Mouse (Mus musculus) forebrain, embryonic 14.5 days (tissue): ENCODE results near the gene Slc1a3. TPM values are rescaled to one million over a fixed set of nuclear protein-coding genes. Genes with fewer than 3 reads are reported as not detected.

Source experiments
- ATAC-seq: fragments of 200-750 bp; cut with Nextera tagmentation; 2 replicates; pipeline ENCODE4 v1.8.0; 2017; ENCODE audit warnings: mild to moderate bottlenecking, moderate library complexity
- DNase-seq: peaks from one replicate; pipeline ENCODE4 v3.0.0-alpha.2; 2015; ENCODE audit warnings: low spot score
- H3K27ac ChIP-seq: fragments of 300-500 bp; sonication (generic); 2 replicates; pipeline ENCODE4 v1.5.1; 2014; ENCODE audit warnings: low read depth, mild to moderate bottlenecking, control low read depth, low read length, moderate library complexity
- H3K27me3 ChIP-seq: fragments of 300-500 bp; sonication (generic); replicated peaks from 2 replicates; pipeline ENCODE4 v1.6.1; 2014; ENCODE audit warnings: low read length, control low read depth, mixed read lengths; ENCODE audit not compliant: control insufficient read depth, insufficient read depth
- H3K36me3 ChIP-seq: fragments of 300-500 bp; sonication (generic); 2 replicates; pipeline ENCODE4 v1.6.1; 2014; ENCODE audit warnings: low read length, control low read depth; ENCODE audit not compliant: control insufficient read depth, insufficient read depth
- H3K4me1 ChIP-seq: fragments of 300-500 bp; sonication (generic); 2 replicates; pipeline ENCODE4 v1.6.1; 2014; ENCODE audit warnings: antibody characterized with exemption, low read length, control low read depth; ENCODE audit not compliant: control insufficient read depth, insufficient read depth
- H3K4me2 ChIP-seq: fragments of 300-500 bp; sonication (generic); 2 replicates; pipeline ENCODE4 v1.6.1; 2014; ENCODE audit warnings: mild to moderate bottlenecking, control low read depth, low read length
- H3K4me3 ChIP-seq: fragments of 300-500 bp; sonication (generic); 2 replicates; pipeline ENCODE4 v1.5.1; 2014; ENCODE audit warnings: low read depth, low read length, control low read depth
- H3K9ac ChIP-seq: fragments of 300-500 bp; sonication (generic); 2 replicates; pipeline ENCODE4 v1.6.1; 2014; ENCODE audit warnings: mild to moderate bottlenecking, low read length, control low read depth, moderate library complexity
- H3K9me3 ChIP-seq: fragments of 300-500 bp; sonication (generic); replicated peaks from 2 replicates; pipeline ENCODE4 v1.6.1; 2016; ENCODE audit warnings: low read length, control low read depth, mixed read lengths; ENCODE audit not compliant: control insufficient read depth
- WGBS: fragments of 180-500 bp; shearing (Covaris S2); extraction: QIAGEN DNeasy Blood & Tissue Kit; methylation state at CpG from one replicate; pipeline ENCODE4 v1.1.7; 2014; 5-methylcytosine and 5-hydroxymethylcytosine counted together
- polyA plus RNA-seq: library from polyadenylated mRNA; unstranded; fragments of >200 nt; fragmentation: Nextera tagmentation; extraction: Ambion mirVana; gene quantifications from 2 replicates; pipeline ENCODE4 v1.2.1, GENCODE M21; 2014

Gene Slc1a3
- polyA plus RNA-seq, 1 experiment from 2014 or later: 102 TPM

GRCm38 (mm10) chr15:8623879-8624278, 86.7 kb downstream of the Slc1a3 start:
- H3K4me3 ChIP-seq: no peak overlapping the region
- H3K27ac ChIP-seq: no peak overlapping the region
- no peaks in the 10 kb centered on the region for H3K27me3 ChIP-seq
- no peaks in the 10 kb centered on the region for H3K36me3 ChIP-seq
- no peaks in the 10 kb centered on the region for H3K9me3 ChIP-seq
- H3K4me1 ChIP-seq: peaks cover 1% of the 10 kb centered on the region; the same call in 1 of the 2 replicates
- DNase-seq (peak; percentile 27), ATAC-seq (no peak)
- no peak overlapping the region for H3K4me2 ChIP-seq
- H3K9ac ChIP-seq: no peak overlapping the region

GRCm38 (mm10) chr15:8619479-8620026, 91.0 kb downstream of the Slc1a3 start:
- Histone ChIP-seq H3K4me2 (no peak overlapping the region), H3K27ac (no peak overlapping the region), H3K9ac (no peak overlapping the region), H3K4me1 (no peaks in the 10 kb centered on the region), H3K27me3 (no peaks in the 10 kb centered on the region), H3K4me3 (no peak overlapping the region), H3K9me3 (no peaks in the 10 kb centered on the region), H3K36me3 (no peaks in the 10 kb centered on the region)
- ATAC-seq (no peak), DNase-seq (no peak)
- WGBS: 81% methylated on average over 18 of the region's 18 CpGs

GRCm38 (mm10) chr15:8616290-8616689, 94.3 kb downstream of the Slc1a3 start:
- no peaks in the 10 kb centered on the region for H3K9me3 ChIP-seq
- H3K9ac ChIP-seq: no peak overlapping the region
- H3K27ac ChIP-seq: no peak overlapping the region
- H3K36me3 ChIP-seq: no peaks in the 10 kb centered on the region
- no peak for DNase-seq
- WGBS: 83% methylated on average over 12 of the region's 12 CpGs
- no peak overlapping the region for H3K4me2 ChIP-seq
- H3K27me3 ChIP-seq: no peaks in the 10 kb centered on the region
- H3K4me3 ChIP-seq: no peak overlapping the region
- no peaks in the 10 kb centered on the region for H3K4me1 ChIP-seq
- ATAC-seq: no peak

GRCm38 (mm10) chr15:8615511-8616224, 94.9 kb downstream of the Slc1a3 start:
- Histone ChIP-seq H3K9ac (no peak overlapping the region), H3K4me2 (no peak overlapping the region), H3K4me1 (no peaks in the 10 kb centered on the region), H3K27ac (no peak overlapping the region), H3K36me3 (no peaks in the 10 kb centered on the region), H3K9me3 (no peaks in the 10 kb centered on the region), H3K27me3 (no peaks in the 10 kb centered on the region), H3K4me3 (no peak overlapping the region)
- DNase-seq (no peak), ATAC-seq (no peak)
- WGBS: 78% methylated on average over 11 of the region's 11 CpGs

GRCm38 (mm10) chr15:8614701-8615100, 95.9 kb downstream of the Slc1a3 start:
- no peaks in the 10 kb centered on the region for H3K36me3 ChIP-seq
- H3K4me2 ChIP-seq: no peak overlapping the region
- DNase-seq: no peak
- H3K9me3 ChIP-seq: no peaks in the 10 kb centered on the region
- H3K9ac ChIP-seq: no peak overlapping the region
- no peak for ATAC-seq
- H3K27me3 ChIP-seq: no peaks in the 10 kb centered on the region
- no peak overlapping the region for H3K27ac ChIP-seq
- WGBS: 88% methylated on average over 5 of the region's 5 CpGs
- no peak overlapping the region for H3K4me3 ChIP-seq
- H3K4me1 ChIP-seq: no peaks in the 10 kb centered on the region

GRCm38 (mm10) chr15:8605538-8606188, 104.9 kb downstream of the Slc1a3 start:
- WGBS: 28% methylated on average over 6 of the region's 6 CpGs
- H3K4me3 ChIP-seq: no peak overlapping the region
- no peak overlapping the region for H3K9ac ChIP-seq
- DNase-seq (peak; percentile 54), ATAC-seq (peak; percentile 91)
- no peaks in the 10 kb centered on the region for H3K9me3 ChIP-seq
- H3K27ac ChIP-seq: no peak overlapping the region
- no peaks in the 10 kb centered on the region for H3K4me1 ChIP-seq
- H3K36me3 ChIP-seq: no peaks in the 10 kb centered on the region
- no peaks in the 10 kb centered on the region for H3K27me3 ChIP-seq
- no peak overlapping the region for H3K4me2 ChIP-seq

GRCm38 (mm10) chr15:8602362-8602761, 108.2 kb downstream of the Slc1a3 start:
- Histone ChIP-seq H3K4me1 (no peaks in the 10 kb centered on the region), H3K36me3 (no peaks in the 10 kb centered on the region), H3K27ac (no peak overlapping the region), H3K4me3 (no peak overlapping the region), H3K9me3 (no peaks in the 10 kb centered on the region), H3K4me2 (no peak overlapping the region), H3K27me3 (no peaks in the 10 kb centered on the region), H3K9ac (no peak overlapping the region)
- DNase-seq: no peak
- 84% methylated on average over 6 of the region's 6 CpGs for WGBS
- no peak for ATAC-seq

GRCm38 (mm10) chr15:8601312-8602146, 109.0 kb downstream of the Slc1a3 start:
- Histone ChIP-seq H3K4me3 (no peak overlapping the region), H3K4me2 (no peak overlapping the region), H3K4me1 (no peaks in the 10 kb centered on the region), H3K27me3 (no peaks in the 10 kb centered on the region), H3K9ac (no peak overlapping the region), H3K36me3 (no peaks in the 10 kb centered on the region), H3K27ac (no peak overlapping the region), H3K9me3 (no peaks in the 10 kb centered on the region)
- DNase-seq: no peak
- WGBS: 37% methylated on average over 13 of the region's 13 CpGs
- ATAC-seq: no peak; the same call in 1 of the 2 replicates
